Mouse (Mus musculus): Measurements from ENCODE around the gene Jph2.

DNA sequence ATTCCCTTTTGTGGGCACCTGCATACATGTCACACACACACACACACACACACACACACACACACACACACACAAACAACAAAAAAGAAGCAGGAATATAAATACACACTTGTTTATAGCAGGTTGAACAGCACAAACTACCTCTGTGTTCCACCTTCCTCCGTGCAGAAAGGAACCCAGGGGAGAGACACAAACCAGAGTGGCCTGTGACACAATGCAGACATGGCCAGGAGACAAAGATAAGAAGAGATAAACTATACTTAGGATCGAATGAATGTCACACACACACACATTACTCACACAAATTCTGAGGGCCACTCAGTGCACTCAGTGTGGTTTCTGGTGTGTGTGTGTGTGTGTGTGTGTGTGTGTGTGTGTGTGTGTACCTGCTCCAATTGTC, 38.5 kb downstream of the Jph2 start:
- no peak for TF ChIP-seq GATA1 (IDR thresholded peaks at IDR 0.05; ENCODE audit: borderline replicate concordance, low read length)
- TF ChIP-seq FLI1 (IDR thresholded peaks at IDR 0.05; ENCODE audit: low read length) = no peak

Data from megakaryocyte, embryonic 14.5 days (primary cell).